Mouse (Mus musculus) left cerebral cortex, adult 6 months (tissue): ENCODE measurements around the gene Fn3k. TPM values are rescaled to one million over a fixed set of nuclear protein-coding genes. Genes with fewer than 3 reads are reported as not detected.

Experiments used
- long read RNA-seq, 2 experiments: library from polyadenylated mRNA; unstranded; transcript quantifications; one replicate each; pipeline ENCODE4 v2.0.0; 2019 to 2020
- polyA plus RNA-seq: library from polyadenylated mRNA; unstranded; fragments of <200 nt; fragmentation: Nextera tagmentation; gene quantifications from 2 replicates; pipeline ENCODE4 v1.2.3, GENCODE M21; 2021

The Fn3k gene
- 68.2 and 68.5 TPM in 2 replicates for polyA plus RNA-seq
- long read RNA-seq, experiment 1, transcript Fn3k-201 (6 exons, 1,047 nt) = major isoform, 46 of 55 reads
- long read RNA-seq, experiment 1, partial matches to known transcripts = 2 of 55 reads
- long read RNA-seq, experiment 1, other reads (novel, unspliced or antisense) = 5 of 55 reads
- long read RNA-seq, experiment 2, transcript Fn3k-201 (6 exons, 1,047 nt) = major isoform, 55 of 72 reads
- long read RNA-seq, experiment 2, partial matches to known transcripts = 11 of 72 reads
- long read RNA-seq, experiment 2, other reads (novel, unspliced or antisense) = 6 of 72 reads

DNA sequence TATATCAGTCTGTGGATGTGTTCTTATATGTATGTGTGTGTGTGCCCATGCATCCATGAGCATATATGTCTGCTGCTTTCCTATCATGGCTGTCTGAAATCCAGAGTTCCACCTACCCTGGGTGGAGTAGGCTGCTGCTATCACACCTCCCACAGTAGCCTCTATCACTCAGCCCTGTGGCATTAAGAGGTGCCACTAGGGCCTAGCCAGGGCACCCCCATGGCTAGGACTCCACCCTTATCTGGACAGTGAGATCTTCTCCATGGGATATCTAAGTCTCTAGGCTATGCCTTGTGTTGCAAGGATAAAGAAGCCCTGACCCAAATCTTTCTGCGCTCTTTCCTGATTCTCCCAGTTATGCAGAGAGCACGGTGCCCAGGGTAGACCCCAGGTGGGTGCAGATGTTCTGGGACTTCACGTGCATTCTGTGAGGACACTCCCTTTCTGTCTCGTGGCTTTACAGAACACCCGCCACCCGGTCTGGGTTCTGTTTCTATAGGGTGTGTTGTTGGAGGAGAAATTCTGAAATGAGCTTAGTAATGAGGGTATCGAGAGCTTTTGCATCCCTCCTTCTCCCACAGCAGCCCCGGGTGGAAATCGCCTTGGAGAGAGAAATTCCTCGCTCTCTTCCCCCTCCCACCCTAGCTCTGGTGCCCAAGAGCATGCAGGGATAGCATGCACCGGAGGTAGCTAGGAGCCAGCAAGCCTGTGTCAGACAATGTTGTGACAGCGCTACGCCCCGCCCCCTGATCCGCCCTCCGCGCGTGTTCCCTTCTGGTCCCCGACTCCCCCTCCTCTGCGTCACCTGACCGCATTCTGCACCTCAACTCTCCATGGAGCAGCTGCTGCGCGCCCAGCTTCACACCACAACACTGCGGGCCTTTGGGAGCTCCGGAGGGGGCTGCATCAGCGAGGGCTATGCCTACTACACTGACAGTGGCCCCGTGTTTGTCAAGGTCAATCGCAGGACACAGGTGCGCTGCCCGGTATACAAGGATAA lies at the start of gene Fn3k:
TSS of gene Fn3k (plus strand) at position 758 of the 1,000 bp plus-strand sequence.

DNA sequence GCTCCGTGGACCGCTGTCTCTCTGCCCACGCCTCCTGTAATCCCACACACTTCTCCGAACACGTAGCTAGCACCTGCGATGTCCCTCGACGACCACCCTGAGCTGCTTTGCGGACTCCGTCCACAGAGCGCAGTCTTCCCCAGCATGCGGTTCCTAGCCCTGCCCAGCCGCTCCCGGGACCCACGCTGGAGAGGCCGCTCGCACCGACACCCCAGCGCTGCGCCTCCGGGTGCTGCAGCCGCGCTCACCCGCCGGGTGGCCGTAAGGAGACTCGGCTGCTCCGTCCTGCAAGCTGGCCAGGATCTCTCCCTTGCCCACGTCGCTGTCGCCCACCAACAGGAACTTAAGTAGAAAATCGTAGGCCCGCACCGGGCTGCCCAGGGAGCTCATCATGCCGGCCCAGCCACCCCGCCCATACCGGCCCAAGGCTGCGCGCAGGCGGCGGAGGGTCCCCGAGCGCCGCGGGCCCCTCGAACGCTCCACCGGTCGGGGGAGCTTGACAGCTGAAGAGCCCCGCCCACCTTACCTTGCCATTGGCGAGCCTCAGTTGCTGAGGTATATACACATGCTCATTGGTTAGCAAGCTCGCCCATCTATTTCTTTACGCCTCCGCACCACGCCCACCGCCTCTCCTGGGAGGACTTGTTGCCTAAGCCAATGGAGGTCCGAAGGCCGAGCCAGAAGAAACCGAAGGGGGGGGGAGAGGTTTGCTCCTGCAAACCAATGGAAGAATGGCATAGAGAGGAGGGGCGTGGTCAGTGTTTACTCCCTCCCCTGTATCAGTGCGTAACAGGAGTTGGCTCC lies 46.8 kb upstream of the Fn3k start, which contains the start of gene Rab40b:
TSS of gene Rab40b (minus strand) at position 502 of the 804 bp plus-strand sequence.

DNA sequence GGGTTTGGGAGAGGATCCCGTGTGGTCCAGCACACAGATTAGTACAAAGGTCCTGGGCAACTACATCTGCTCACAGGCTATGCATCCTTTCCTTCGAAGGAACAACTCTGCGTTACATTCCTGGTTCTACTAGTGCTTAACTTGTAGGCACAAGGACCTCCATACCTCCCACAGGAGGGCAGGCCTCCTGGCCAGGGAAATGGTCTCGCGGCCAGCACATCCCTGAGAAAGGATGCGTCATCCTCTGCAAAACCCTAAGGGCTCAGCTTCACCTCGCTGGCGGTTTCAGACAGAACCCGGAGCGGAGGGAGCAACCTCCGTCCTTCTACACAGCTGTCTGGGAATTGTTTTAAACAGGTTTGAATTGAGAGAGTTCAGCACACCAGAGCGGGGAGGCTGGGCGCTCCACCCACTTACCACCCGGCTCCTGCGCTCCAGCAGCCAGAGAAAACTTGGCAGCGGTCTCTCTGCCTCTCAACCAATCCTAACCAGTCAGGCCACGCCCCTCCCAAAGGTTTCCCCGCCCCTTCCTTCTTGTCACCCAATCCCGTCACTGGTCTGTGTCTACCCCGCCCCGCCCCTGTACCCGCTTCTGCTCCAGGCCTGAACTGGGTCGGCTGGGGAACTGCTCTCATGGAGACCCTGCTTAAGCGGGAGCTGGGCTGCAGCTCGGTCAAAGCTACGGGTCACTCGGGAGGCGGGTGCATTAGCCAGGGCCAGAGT lies 13.7 kb upstream of the Fn3k start, which contains the start of gene Fn3krp:
TSS of gene Fn3krp (plus strand) at position 572 of the 723 bp plus-strand sequence.

GRCm38 (mm10) chr11:121451753-121452635 lies 17.3 kb downstream of the Fn3k start, which contains the start of gene Tbcd:
Gene Tbcd, plus strand, starts transcription at chr11:121451949.

Other genes with a start within 250 kb of the Fn3k start
- gene Hexdc, start 230.5 kb upstream of the Fn3k start, polyA plus RNA-seq = 7.3 and 8.3 TPM in 2 replicates
- gene Ogfod3, start 230.2 kb upstream of the Fn3k start, polyA plus RNA-seq = 20.1 and 20.6 TPM in 2 replicates
- 12.1 and 16.7 TPM in 2 replicates for gene Cybc1, start 205.6 kb upstream of the Fn3k start, polyA plus RNA-seq
- gene Narf, start 197.7 kb upstream of the Fn3k start, polyA plus RNA-seq = 14.5 and 22.4 TPM in 2 replicates
- 5.5 and 10.0 TPM in 2 replicates for gene Foxk2, start 174.9 kb upstream of the Fn3k start, polyA plus RNA-seq
- gene Wdr45b, start 80.5 kb upstream of the Fn3k start, polyA plus RNA-seq = 63.9 and 88.2 TPM in 2 replicates
- 57.1 and 63.1 TPM in 2 replicates for gene Rab40b, start 46.7 kb upstream of the Fn3k start, polyA plus RNA-seq
- gene Fn3krp, start 13.5 kb upstream of the Fn3k start, polyA plus RNA-seq = 38.8 and 43.0 TPM in 2 replicates
- 10.4 and 12.6 TPM in 2 replicates for gene Tbcd, start 17.0 kb downstream of the Fn3k start, polyA plus RNA-seq
- gene Zfp750, start 84.4 kb downstream of the Fn3k start, polyA plus RNA-seq = not detected in 2 replicates
- gene B3gntl1, start 238.2 kb downstream of the Fn3k start, polyA plus RNA-seq = 2.6 and 2.7 TPM in 2 replicates